Mouse (Mus musculus) layer of hippocampus, postnatal 14 days (tissue): Measurements from ENCODE around the gene Nanos3. TPM values are rescaled to one million over a fixed set of nuclear protein-coding genes. Genes with fewer than 3 reads are reported as not detected.

Experiments used
- DNase-seq, 2 experiments: peaks; one replicate each; pipeline ENCODE4 v3.0.0; 2021 to 2022; ENCODE audit warnings: low spot score in 2 of 2, mixed read lengths in 1 of 2
- total RNA-seq, 2 experiments: library from RNA; stranded (reverse); gene quantifications; 2 replicates each; pipeline ENCODE4 v1.2.3; 2021

Gene Nanos3
- total RNA-seq, 2 experiments from 2014 or later = 3.8 to 4.4 TPM

DNA sequence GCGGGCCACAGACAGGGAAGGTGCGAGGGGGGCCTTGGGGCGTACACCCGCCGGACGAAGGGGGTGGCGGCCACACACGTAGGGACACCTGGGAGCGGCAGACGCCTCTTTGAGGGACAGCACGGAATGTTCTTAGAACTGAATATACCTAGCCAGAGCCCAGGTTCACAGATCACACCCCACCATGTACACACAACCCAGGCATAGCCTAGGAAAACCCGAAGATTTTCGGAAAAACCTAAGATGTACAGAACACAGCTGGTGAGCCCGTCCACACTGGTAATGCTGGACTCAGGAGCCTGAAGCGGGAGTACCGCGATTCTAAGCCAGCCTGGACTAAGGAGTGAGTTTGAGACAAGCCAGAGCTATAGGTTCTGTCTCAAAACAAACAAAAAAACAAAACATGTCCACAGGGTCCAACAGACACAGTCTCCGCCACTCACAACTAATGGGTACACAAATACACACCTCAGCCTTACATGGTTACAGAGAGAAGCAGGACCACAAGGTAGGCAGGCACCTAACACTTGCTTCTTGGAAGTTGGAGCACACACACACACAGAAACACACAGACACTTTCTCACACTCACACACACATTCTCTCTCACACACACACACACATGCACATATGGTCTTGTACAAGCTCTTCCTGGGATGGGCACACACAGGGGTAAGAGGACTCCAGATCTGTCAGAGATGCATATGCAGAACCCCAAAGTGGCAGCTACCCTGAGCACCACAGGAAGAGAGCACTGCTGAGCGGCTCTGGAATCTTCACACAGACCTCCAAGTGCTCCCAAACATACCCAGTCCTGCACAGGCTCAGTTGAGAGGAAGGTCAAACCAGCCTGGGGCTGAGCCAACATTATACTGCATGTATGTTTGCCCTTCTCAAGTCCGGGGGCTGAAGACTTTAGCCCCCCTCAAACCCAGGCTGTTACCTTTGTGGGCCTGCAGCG, 653 bp downstream of the Nanos3 start:
- DNase-seq = no peak

DNA sequence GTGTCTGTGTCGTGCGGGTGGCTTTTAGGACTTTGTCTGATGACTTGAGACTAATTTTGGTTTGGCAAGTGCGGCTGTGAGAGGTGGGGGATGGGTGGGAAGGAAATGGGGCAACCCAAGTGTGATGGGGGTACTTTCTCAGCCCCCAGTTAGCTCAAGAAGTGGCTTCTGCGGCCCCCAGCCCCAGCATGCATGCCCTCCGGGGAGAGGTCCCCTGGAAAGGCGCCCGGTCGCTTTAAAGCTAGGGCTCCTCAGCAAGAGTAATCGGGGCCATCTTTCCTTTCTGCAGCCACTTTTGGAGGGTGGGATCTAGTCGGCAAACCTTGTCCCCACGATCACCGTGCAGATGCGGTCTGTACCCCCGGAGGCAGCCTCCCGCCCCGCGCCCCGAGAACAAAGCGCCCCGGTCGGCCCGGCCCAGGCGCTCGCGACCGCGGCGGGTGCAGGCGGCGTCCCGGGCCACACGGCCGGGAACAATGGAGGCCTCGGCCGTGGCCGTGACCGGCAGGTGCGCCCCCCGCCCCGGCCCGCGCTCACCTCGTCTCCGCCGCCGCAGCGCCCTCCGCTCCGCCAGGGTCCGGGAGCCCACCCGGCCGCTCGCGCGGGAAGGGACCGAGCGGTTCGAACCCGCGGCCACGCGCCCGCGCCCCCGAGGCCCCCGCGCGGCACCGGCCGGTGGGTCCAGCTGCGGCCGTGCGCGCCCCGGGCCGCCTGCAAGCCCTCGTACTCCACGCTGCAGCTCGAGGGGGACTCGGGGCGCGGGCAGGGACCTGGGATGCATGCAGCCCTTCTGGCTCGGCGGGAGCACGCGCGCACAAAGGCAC, 1.5 kb downstream of the Nanos3 start:
- no peak for DNase-seq

DNA sequence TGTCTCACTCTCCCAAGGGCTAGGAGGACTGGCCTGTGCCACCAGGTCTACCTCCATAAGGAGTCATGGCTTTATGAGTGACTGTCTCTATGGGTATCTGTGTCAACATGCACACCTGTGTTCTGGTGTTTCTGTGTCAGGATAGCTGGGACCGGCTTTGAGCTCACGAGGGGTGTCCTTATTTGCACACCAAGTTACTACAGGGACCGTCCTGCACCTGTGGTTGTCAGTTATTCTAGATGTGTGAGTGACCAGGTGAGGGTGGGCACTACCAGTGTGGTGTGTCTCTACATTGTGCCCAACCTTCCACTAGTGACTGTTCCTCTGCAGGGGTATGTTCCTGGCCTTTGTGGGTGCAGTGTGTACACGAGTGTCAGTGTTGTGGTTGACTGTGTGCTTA, 2.2 kb downstream of the Nanos3 start:
- no peak for DNase-seq

DNA sequence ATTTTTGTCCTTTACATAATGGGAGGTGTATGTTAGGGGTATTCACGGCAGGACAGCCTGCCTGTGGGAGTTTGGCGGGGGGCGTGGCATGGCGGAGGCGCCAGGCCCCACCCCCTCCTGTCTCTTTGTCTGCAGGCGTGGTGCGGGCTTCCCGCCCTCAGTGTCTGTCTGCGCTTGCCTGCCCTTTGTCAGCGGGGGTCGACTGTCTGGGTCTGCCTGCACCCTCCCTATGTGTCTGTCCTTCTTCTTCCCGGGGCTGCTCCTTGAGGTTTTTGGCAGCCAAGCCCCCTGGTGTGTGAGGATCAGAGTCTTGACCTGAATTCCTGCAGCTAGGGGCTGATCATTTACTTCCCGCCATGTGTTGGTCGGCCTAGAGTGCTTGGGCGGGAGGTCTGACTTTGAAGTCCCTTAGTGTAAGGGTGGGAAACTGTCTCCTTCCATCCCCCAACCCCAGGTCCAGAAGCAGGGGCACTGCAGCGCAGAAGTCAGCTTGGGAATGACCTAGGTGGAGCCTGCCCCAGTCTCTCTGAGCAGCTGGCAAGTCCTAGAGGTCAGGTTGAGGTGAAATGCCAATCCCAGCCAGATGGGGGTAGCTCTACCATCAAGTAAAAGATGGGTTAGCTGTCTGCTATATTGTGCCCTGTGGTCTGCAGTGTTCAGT, 4.4 kb downstream of the Nanos3 start:
- no peak for DNase-seq

DNA sequence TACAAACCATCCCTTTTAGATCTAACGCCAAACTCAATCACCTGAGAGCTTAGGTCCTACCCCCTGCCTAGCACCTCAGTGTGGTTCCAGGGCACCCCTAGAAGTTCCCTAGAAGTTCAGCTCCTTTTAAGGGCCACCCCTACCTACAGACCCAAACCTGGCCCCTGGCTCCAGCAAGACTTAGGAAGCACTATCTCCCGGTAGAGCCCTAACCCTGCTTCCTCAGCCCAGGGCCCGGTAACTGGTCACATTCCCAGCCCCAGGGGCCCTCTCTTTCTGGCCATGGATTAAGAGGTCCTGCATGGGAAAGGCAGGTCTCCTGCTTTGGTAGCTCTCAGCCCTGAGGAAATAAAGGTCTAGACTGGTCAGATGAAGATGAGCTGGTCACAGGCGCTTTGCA, 5.1 kb downstream of the Nanos3 start:
- no peak for DNase-seq

DNA sequence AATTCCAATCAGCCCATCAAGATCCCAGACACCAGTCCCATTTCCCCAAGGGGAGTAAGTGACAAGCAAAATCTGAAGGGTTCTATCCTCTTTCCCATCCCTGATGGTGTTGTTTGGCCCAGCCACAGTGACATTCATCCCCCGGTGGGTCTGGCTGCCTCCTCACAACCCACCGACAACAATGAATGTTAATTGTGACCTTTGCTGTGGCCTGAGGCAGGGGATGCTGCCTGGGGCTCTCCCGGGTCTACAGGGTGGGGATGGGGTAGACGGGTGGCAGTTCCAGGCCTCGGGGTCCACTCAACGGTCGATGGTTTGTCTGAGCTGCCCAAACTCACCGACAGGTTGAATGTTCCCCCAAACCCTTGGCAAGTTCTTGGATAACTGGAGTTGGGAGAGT, 6.4 kb downstream of the Nanos3 start:
- no peak for DNase-seq

DNA sequence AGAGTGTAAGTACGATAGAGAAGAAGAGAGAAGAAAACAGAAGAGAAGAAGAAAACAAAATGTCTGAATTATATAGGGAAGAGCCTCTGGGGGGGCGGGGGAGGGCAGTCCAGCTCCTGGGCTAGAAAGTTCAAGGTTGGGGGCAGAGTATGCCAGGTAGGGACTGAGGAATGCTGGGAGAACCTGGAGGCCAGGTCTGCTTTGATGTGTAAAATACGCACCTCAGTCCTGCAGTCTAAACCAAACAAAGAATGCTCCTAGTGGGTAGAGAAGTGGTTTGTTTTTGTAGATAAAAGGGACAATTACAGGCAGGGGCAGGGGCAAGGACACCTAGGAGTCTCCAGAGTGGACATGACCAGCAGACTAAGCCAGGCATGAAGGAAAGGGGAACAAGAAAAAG, 7.6 kb downstream of the Nanos3 start:
- DNase-seq = no peak

DNA sequence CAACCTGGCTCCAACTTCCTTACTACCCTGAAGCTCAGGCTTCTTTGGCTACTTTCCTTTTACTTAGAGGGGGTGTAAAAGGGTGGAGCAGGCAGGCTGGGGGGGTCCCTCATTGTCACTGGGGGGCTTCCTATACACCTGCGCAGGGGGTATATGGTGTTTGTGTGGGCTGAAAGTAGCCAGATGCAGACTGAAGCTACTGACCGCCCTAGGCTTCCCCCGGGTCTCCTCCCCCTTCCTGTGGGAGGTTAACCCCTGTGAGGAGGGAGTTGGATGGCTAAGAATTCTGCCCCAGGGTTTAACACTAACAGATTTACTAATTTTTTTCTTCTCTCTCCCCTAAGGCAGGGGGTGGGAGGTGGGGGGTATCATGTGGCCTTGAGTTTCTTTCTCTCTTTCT, 8.5 kb downstream of the Nanos3 start:
- DNase-seq = no peak

DNA sequence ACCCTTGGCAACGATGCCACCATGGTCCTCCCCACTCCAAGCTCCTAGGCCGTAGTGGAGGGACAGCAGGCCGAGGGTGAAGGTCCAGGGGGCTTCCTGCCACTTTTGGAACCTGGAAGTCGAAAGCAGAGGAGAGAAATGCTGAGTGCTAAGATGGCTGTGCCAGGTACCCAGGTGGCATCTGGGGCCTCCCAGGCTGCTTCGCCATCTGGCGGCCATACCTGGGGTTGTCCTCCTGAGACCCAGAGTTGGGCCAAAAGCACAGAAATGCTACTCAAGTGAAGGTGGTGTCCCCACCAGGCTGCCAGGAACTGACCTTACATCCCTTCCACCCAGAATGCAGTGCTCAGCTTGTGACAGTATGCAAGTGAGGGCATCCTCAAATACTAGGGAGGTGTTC, 11.2 kb downstream of the Nanos3 start:
- no peak for DNase-seq

DNA sequence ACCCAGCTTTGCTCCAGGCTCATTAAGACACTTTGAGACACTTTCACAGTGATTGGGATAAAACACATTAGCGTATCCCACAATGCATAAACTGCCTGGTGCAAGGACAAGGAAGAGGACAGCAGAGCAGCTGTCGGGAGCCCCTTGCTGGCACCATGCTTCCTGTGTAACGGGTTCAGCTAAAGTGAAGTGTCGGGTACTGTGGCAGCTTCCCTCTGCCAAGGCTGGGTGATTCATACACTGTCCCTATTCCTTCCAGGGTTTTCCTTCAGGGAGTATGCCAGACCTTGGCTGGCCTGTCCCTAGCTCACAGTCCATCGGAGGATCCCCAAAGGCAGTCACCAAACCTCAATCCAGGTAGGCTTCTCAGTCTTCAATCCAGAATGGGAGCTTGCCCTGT, 14.9 kb downstream of the Nanos3 start:
- DNase-seq = no peak

DNA sequence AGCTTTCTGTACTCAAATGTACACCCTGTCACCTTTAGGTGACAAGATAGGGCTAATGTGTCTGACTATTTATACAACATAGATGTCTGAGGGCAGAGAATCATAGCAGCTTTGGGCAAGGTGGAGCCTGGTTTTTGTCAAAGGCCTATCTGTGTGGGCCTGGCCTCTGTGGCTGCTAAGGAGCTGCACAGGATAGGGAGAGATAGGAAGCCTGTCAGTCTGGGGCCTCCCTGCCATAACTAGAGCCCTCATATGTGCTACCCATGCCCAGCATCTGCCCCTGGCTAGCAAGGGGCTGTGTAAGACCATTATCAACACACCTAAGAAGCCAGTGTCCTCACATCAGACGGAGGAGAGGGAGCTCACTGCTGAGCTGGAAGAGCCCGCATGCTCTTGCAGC, 17.3 kb downstream of the Nanos3 start:
- no peak for DNase-seq

DNA sequence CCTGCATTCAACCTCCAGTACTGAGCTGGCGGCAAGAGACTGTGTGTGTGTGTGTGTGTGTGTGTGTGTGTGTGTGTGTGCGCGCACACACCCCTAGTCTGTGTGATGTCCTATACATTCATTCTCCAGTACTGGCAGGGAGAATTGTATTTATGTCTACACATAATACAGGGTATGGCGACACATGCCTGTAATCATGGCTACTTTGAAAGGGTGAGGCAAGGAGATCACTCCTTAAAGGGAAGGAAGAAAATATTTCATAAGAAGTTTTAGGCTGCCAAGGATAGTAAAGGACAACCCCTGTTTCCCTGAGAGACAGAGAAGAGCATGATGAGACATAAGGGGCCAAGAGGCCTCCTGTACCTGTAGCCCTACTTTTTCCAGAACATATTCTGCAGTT, 27.4 kb downstream of the Nanos3 start:
- no peak for DNase-seq

DNA sequence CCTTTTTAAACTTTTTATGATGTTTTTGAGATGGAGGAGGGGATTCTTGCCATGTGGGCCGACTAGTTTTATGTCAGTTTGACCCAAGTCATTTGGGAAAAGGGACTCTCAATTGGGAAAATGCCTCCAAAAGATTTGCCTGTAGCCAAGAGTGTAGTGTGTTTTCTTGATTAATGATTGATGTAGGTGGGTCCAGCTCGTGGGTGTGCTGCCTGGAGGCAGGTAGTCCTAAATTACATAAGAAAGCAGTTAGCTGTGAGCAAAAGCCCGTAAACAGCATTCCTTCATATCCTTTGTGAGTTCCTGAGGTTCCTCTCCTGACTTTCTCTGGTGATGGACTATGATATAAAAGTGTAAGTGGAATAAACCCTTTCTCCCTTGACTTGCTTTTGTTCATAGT, 35.8 kb downstream of the Nanos3 start:
- no peak for DNase-seq

DNA sequence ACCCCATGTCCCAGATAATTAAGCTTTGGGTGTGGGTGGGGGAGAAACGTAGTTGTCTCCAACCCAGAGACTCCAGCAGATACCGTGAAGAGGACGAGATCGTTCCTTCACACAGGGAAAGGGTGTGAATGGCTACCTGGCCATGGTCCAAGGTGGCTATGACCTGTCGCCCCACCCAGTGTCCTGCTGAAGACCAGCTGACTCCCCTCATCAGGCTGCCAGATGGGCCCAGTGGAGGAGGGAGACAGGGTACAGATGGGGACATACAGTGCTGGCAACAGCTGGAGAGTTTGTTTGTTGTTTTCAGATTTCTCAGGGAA, 36.5 kb downstream of the Nanos3 start:
- no peak for DNase-seq

DNA sequence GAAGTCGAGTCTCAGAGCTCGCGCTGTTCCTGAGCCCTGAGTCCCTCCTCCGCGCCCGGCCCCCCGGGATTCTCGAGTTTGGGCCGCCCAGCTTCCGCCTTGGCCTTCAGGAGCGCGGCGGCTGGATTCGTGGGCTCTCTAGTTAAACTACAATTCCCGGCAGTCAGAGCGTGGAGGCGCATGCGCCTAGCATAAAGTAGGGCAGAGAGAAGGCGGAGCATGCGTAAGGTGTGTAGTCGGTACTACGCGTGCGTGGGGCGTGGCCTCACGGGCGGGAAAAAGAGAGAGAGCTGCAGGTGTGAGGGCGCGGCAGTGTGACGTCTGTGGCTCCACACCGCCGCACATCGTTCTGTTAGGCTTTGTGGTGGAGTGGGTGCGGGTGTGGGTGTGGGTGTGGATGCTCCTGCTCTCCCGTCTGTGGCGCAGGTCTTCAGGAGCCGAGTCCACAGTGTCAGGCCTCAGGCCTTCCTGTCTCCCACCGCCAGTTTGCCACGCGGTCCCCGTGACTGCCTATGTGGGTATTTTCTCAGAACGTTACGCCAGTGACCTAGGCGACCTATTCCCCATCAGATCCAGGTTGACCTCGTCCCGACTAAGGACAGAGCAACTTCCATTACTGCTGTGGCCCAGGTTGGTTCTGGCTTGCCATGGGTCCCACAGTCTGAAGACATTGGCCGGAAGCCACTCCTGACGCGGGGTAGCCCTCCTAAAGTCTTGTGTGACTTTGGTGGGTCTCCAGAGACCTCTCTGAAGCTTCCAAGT, 37.1 kb downstream of the Nanos3 start, which contains the start of the genes Cc2d1a and 4930432K21Rik:
Gene Cc2d1a, minus strand, starts transcription at position 168 of the 762 bp plus-strand sequence.
Gene 4930432K21Rik, plus strand, starts transcription at position 257 of the 762 bp plus-strand sequence.
- peak; percentile 91 to 97 for DNase-seq

DNA sequence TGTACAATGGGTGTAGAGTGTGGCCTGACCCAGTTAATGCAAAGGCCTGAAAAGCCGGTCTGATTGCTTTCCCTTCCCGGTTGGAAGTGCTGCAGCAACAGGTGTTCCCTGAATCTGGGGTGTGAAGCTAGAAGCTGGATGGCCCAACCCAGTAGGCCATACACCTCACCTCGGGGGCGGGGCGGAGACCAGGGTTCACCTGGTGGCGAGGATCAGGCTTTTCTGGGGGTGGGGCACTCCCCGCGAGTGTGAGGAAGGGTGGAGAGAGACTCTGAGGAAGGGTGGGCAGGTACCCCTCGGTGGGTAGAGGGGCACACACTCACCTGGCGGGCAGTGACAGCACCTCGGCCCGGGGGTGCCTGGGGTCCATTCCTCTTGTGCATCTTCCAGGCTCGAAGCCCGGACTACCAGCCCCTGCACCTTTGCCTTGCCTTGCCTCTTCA, 37.7 kb downstream of the Nanos3 start:
- DNase-seq = no peak

DNA sequence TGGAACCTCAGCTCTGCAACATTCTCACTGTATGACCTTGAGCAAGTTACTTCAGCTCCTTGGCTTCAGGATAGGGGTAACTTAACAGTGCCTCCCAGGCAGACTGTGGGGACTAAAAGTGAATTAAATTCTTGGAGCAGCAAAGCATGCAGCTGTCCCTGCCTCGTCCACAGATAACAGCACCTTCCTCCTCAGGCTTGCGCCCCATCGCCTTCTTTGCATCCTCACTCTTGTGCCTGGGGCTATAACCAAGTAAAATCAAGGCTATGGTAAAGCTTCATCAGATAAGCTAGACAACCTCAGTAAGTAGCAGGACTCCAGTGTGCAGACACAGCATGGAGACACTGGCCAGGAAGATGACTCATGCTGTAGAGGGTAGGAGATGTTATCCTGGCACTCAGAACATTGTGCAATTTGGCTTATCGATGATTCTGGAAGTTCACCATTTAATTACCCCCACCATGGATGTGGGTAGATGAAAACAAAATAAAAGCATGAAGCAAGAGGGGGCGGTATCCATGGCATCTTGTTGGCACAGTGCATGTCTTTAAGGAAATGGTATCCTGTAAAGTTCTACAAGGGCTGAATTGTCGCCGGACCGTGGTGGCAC, 40.3 kb downstream of the Nanos3 start:
- DNase-seq = no peak

DNA sequence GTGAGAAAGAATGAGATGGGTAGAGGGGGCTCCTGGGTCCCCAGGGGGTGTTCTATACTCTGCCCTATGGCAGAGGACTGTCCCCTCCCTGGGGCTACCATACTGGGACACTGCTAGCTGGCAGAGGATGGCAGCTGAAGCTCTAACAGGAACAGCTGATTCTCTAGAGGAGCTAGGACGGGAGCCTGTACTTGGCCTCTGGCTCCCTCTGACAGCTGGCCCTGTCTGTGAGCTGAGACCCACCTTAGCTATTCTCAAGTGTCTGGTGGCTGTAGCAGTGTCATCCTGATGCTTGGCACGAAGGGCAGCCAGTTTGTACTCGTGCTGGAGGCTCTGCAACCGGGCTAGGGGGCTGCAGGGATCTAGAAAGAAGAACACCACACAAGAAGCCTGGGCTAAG, 44.2 kb downstream of the Nanos3 start:
- no peak for DNase-seq

DNA sequence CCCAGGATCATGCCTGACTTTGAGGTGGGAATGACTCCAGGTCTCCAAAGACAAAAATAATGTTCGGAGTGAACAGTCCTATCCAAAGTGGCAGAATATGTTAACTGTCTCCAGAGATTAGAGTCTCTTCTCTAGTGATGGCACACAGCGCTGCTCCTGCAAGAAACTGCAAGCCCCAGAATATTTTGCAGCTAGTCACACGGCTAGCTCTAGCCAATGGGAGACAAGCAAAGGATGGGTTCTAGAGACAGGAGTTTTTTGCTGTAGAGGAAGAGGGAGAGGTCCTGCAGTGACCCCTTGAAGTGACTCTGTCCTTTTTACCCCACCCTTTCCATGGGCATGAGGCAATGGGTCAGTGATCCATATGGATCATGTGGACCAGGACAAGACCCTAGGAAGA, 47.2 kb downstream of the Nanos3 start:
- no peak for DNase-seq

DNA sequence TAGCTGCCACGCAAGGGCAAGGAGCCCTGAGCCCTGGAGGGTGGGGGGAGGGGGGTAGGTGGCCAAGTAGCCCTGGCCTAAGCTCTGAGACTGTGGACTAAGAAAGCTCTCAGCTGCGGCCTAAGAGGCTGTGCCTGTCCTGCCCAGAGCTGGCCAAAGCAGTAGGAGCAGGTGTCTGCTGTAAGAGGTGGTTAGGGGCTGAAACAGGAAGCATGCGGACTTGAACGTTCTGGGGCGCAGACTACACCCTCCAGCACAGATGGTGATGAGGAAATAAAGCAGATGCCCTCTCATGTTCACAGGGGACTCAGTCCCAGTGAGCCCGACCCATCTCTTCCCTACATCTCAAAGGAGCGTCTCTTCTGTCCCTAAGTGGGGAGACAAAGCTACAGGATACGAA, 52.8 kb downstream of the Nanos3 start:
- DNase-seq = no peak
